Mouse (Mus musculus): ENCODE measurements at regions not wholly inside any gene's neighbourhood (a gene's known extent, or its start where the extent isn't known, plus 50 kb on each side); places are given as distances from the start of the nearest gene placed in this dataset.

- H3K27me3 ChIP-seq (ENCODE audit: control insufficient read depth, insufficient read depth, low read length, poor library complexity, severe bottlenecking): no peaks in the 10 kb centered on the region
- TF ChIP-seq EP300 (IDR thresholded peaks at IDR 0.05; ENCODE audit: insufficient read depth, low read depth, low read length) (no peak), POLR2A (IDR thresholded peaks at IDR 0.05; ENCODE audit: insufficient read depth, low read length) (no peak), CTCF (IDR thresholded peaks at IDR 0.05; ENCODE audit: low read depth, low read length) (no peak)
- no peaks in the 10 kb centered on the region for H3K36me3 ChIP-seq (ENCODE audit: control insufficient read depth, insufficient read depth, low read length, poor library complexity, severe bottlenecking)
- no peaks in the 10 kb centered on the region for H3K9me3 ChIP-seq (replicated peaks; ENCODE audit: control insufficient read depth, insufficient read depth, low read length, poor library complexity, severe bottlenecking)
- no peak overlapping the region for H3K4me3 ChIP-seq (ENCODE audit: low read depth, low read length)
- H3K27ac ChIP-seq (ENCODE audit: insufficient read depth, low read length): no peak overlapping the region
- no peak overlapping the region for H3K9ac ChIP-seq (ENCODE audit: low read depth, poor library complexity, severe bottlenecking)
- no peaks in the 10 kb centered on the region for H3K4me1 ChIP-seq (ENCODE audit: control insufficient read depth, insufficient read depth, low read length)
These were observed 334.2 kb downstream of the Adgrl2 start for GRCm38 (mm10) chr3:148656187-148656586.

- Histone ChIP-seq H3K4me3 (ENCODE audit: low read depth, low read length) (no peak overlapping the region), H3K27ac (ENCODE audit: insufficient read depth, low read length) (no peak overlapping the region), H3K27me3 (ENCODE audit: control insufficient read depth, insufficient read depth, low read length, poor library complexity, severe bottlenecking) (no peaks in the 10 kb centered on the region), H3K4me1 (ENCODE audit: control insufficient read depth, insufficient read depth, low read length) (no peaks in the 10 kb centered on the region), H3K9me3 (replicated peaks; ENCODE audit: control insufficient read depth, insufficient read depth, low read length, poor library complexity, severe bottlenecking) (no peaks in the 10 kb centered on the region), H3K9ac (ENCODE audit: low read depth, poor library complexity, severe bottlenecking) (no peak overlapping the region), H3K36me3 (ENCODE audit: control insufficient read depth, insufficient read depth, low read length, poor library complexity, severe bottlenecking) (no peaks in the 10 kb centered on the region)
- TF ChIP-seq POLR2A (IDR thresholded peaks at IDR 0.05; ENCODE audit: insufficient read depth, low read length): no peak
- TF ChIP-seq CTCF (IDR thresholded peaks at IDR 0.05; ENCODE audit: low read depth, low read length): no peak
- no peak for TF ChIP-seq EP300 (IDR thresholded peaks at IDR 0.05; ENCODE audit: insufficient read depth, low read depth, low read length)
These were observed 340.1 kb downstream of the Adgrl2 start for GRCm38 (mm10) chr3:148650241-148650640.

GRCm38 (mm10) chr3:148644924-148645323 is 345.4 kb downstream of the Adgrl2 start:
- no peaks in the 10 kb centered on the region for H3K9me3 ChIP-seq (replicated peaks; ENCODE audit: control insufficient read depth, insufficient read depth, low read length, poor library complexity, severe bottlenecking)
- no peak overlapping the region for H3K27ac ChIP-seq (ENCODE audit: insufficient read depth, low read length)
- H3K4me1 ChIP-seq (ENCODE audit: control insufficient read depth, insufficient read depth, low read length): no peaks in the 10 kb centered on the region
- H3K4me3 ChIP-seq (ENCODE audit: low read depth, low read length): no peak overlapping the region
- TF ChIP-seq CTCF (IDR thresholded peaks at IDR 0.05; ENCODE audit: low read depth, low read length) (no peak), EP300 (IDR thresholded peaks at IDR 0.05; ENCODE audit: insufficient read depth, low read depth, low read length) (no peak), POLR2A (IDR thresholded peaks at IDR 0.05; ENCODE audit: insufficient read depth, low read length) (no peak)
- no peaks in the 10 kb centered on the region for H3K36me3 ChIP-seq (ENCODE audit: control insufficient read depth, insufficient read depth, low read length, poor library complexity, severe bottlenecking)
- H3K9ac ChIP-seq (ENCODE audit: low read depth, poor library complexity, severe bottlenecking): no peak overlapping the region
- no peaks in the 10 kb centered on the region for H3K27me3 ChIP-seq (ENCODE audit: control insufficient read depth, insufficient read depth, low read length, poor library complexity, severe bottlenecking)

GRCm38 (mm10) chr3:148641581-148641980 is 348.8 kb downstream of the Adgrl2 start:
- no peak overlapping the region for H3K9ac ChIP-seq (ENCODE audit: low read depth, poor library complexity, severe bottlenecking)
- H3K27ac ChIP-seq (ENCODE audit: insufficient read depth, low read length): no peak overlapping the region
- no peak overlapping the region for H3K4me3 ChIP-seq (ENCODE audit: low read depth, low read length)
- no peaks in the 10 kb centered on the region for H3K9me3 ChIP-seq (replicated peaks; ENCODE audit: control insufficient read depth, insufficient read depth, low read length, poor library complexity, severe bottlenecking)
- TF ChIP-seq EP300 (IDR thresholded peaks at IDR 0.05; ENCODE audit: insufficient read depth, low read depth, low read length) (no peak), POLR2A (IDR thresholded peaks at IDR 0.05; ENCODE audit: insufficient read depth, low read length) (no peak), CTCF (IDR thresholded peaks at IDR 0.05; ENCODE audit: low read depth, low read length) (no peak)
- no peaks in the 10 kb centered on the region for H3K36me3 ChIP-seq (ENCODE audit: control insufficient read depth, insufficient read depth, low read length, poor library complexity, severe bottlenecking)
- H3K4me1 ChIP-seq (ENCODE audit: control insufficient read depth, insufficient read depth, low read length): no peaks in the 10 kb centered on the region
- H3K27me3 ChIP-seq (ENCODE audit: control insufficient read depth, insufficient read depth, low read length, poor library complexity, severe bottlenecking): no peaks in the 10 kb centered on the region; the same call in 1 of the 2 replicates

GRCm38 (mm10) chr3:148640680-148641101 is 349.7 kb downstream of the Adgrl2 start:
- no peaks in the 10 kb centered on the region for H3K9me3 ChIP-seq (replicated peaks; ENCODE audit: control insufficient read depth, insufficient read depth, low read length, poor library complexity, severe bottlenecking)
- no peaks in the 10 kb centered on the region; the same call in 1 of the 2 replicates for H3K27me3 ChIP-seq (ENCODE audit: control insufficient read depth, insufficient read depth, low read length, poor library complexity, severe bottlenecking)
- no peak overlapping the region for H3K27ac ChIP-seq (ENCODE audit: insufficient read depth, low read length)
- no peak overlapping the region for H3K4me3 ChIP-seq (ENCODE audit: low read depth, low read length)
- H3K9ac ChIP-seq (ENCODE audit: low read depth, poor library complexity, severe bottlenecking): no peak overlapping the region
- H3K4me1 ChIP-seq (ENCODE audit: control insufficient read depth, insufficient read depth, low read length): no peaks in the 10 kb centered on the region
- no peak for TF ChIP-seq CTCF (IDR thresholded peaks at IDR 0.05; ENCODE audit: low read depth, low read length)
- TF ChIP-seq EP300 (IDR thresholded peaks at IDR 0.05; ENCODE audit: insufficient read depth, low read depth, low read length): no peak
- no peak for TF ChIP-seq POLR2A (IDR thresholded peaks at IDR 0.05; ENCODE audit: insufficient read depth, low read length)
- no peaks in the 10 kb centered on the region for H3K36me3 ChIP-seq (ENCODE audit: control insufficient read depth, insufficient read depth, low read length, poor library complexity, severe bottlenecking)

GRCm38 (mm10) chr3:148635101-148635500 is 355.3 kb downstream of the Adgrl2 start:
- Histone ChIP-seq H3K4me3 (ENCODE audit: low read depth, low read length) (no peak overlapping the region), H3K9me3 (replicated peaks; ENCODE audit: control insufficient read depth, insufficient read depth, low read length, poor library complexity, severe bottlenecking) (no peaks in the 10 kb centered on the region), H3K9ac (ENCODE audit: low read depth, poor library complexity, severe bottlenecking) (no peak overlapping the region), H3K27me3 (ENCODE audit: control insufficient read depth, insufficient read depth, low read length, poor library complexity, severe bottlenecking) (no peaks in the 10 kb centered on the region; the same call in 1 of the 2 replicates), H3K36me3 (ENCODE audit: control insufficient read depth, insufficient read depth, low read length, poor library complexity, severe bottlenecking) (no peaks in the 10 kb centered on the region), H3K27ac (ENCODE audit: insufficient read depth, low read length) (no peak overlapping the region), H3K4me1 (ENCODE audit: control insufficient read depth, insufficient read depth, low read length) (no peaks in the 10 kb centered on the region)
- TF ChIP-seq CTCF (IDR thresholded peaks at IDR 0.05; ENCODE audit: low read depth, low read length) (no peak), EP300 (IDR thresholded peaks at IDR 0.05; ENCODE audit: insufficient read depth, low read depth, low read length) (no peak), POLR2A (IDR thresholded peaks at IDR 0.05; ENCODE audit: insufficient read depth, low read length) (no peak)

All from ES-Bruce4 (cell line).